Mouse (Mus musculus) urinary bladder, postnatal 25 days (tissue): ENCODE data around the gene Astn2.

ENCODE experiments used
- DNase-seq: peaks from one replicate; pipeline ENCODE4 v3.0.0; 2022; ENCODE audit warnings: low spot score

Astn2 gene

DNA sequence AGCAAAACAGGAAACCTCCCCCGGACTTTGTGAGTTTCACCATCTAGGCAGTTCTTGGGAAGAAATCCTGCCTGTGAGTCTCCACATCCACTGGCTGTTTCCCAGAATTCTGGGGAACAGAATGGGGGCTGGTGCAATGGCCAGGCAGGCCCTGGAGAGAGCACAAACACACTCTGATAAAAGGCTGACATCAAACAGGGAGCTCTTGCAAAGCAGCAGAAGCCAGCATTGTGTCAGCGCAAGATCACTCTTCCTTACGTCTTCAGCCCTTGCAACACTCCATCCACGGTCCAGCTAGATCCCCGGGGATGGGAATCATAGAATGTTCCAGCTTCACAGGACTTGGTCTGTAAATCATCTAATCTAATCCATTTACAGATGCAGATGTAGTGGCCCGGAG is 855.9 kb downstream of the Astn2 start:
- DNase-seq: peak; percentile 3

GRCm38 (mm10) chr4:65545582-65545981 is 858.8 kb downstream of the Astn2 start:
- DNase-seq: no peak

DNA sequence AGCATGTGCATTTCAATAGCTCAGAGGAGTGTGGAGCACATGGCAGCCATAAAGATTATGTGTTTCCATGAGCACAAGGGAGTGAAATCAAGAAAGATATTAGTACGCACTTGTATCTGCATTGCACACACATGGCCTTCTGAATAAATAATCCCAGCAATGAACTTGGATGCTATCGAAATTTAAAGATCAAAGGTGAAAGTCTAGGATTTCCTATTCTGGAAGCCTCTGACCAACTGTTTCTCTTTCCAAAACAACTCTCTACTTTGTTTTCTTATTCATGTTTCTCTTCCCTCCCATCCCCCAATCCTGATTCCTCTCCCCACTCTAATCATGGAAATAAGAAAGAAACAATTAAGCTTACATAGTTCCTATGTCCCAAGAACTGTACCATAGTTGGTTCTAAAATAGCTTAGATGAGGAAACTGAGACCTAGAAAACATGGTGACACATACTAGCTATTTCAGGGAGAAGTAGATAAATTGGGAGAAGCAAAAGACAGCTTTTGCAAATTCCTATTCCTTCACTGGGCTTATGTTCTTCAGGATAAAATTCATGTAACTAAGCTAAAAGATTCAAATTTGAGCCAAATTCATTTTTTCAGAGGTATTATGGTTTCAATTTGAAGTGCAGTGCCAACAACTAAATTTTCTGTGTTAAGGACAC is 872.2 kb downstream of the Astn2 start:
- no peak for DNase-seq

GRCm38 (mm10) chr4:65531621-65532020 is 872.8 kb downstream of the Astn2 start:
- DNase-seq: no peak

DNA sequence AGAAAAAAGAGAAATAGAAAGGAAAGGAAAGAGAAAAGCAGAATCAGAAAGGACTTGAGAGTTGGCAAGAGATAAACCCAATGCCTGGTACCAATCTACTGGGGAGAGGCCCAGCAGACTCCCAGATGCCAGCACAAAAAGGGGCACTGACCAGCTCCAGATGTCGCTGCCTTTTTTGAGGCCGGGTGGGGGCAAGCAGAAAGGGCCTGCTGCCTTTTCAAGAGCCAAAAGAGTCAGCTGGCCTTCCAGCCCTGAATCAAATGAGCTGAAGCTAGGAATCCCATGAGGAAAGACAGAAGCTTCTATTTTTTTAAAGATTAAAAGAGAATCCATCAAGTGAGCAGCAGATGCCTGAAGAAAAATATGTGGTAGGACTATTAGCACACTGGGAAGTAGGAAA is 873.5 kb downstream of the Astn2 start:
- DNase-seq: no peak

DNA sequence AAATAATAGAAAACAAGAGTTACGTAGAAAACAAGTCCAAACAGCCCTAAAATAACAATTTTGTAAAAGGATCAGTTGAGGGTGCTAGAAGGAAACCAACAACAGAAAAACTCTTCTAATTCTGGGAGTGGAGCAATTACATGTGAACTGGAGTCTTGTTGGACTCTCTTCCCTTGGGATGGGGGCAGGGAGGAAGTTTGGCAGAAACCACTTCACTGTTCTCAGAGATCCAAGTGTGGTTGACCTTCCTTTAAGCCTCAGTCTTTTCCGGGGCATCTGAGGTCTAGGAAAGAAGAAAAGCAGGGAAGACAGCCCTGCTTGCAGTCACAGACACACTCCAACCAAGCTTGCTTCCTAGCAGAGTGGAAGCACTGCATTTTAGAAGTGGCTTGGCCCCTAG is 896.3 kb downstream of the Astn2 start:
- no peak for DNase-seq

GRCm38 (mm10) chr4:65506870-65507269 is 897.5 kb downstream of the Astn2 start:
- DNase-seq: no peak

DNA sequence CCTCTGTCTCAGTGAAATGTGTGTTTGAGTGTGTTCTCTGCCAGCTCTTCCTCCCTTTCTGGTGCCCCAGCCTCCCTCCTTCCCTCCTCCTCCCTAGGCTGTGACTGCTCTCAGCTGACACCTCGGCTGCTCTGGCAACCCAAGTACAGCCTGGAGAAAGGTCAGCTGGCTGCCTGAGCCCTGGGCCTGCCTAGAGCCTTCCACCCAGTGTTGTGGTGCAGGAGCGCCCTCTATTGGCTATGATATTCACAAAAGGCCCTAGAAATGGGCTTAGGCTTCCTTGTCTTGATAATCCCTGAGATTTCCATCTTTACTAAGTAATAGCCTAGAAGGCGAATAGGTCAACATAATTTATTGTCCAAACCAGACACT is 908.0 kb downstream of the Astn2 start:
- DNase-seq: peak; percentile 81

GRCm38 (mm10) chr4:65495705-65496462 is 908.5 kb downstream of the Astn2 start:
- DNase-seq: no peak

DNA sequence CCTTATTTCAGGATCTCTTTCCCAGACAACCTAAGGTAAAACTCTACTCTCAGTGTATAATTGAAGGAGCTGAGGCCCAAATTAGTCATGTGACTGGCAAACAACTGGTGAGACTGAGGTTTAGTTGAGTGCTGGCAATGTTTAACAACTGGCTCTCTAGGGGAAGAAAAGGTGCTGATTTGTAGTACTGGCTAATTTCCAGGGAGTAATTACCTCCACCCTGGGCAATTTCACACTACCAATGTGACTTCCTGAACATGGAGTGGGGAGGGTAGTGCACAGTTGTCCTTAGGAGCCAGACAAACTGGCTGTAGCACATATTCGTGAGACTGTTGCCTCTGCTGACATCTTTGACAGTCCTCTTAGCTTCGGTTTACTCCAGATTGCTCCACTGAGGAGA is 912.9 kb downstream of the Astn2 start:
- DNase-seq: no peak

GRCm38 (mm10) chr4:65489711-65490110 is 914.7 kb downstream of the Astn2 start:
- DNase-seq: no peak

GRCm38 (mm10) chr4:65481632-65482031 is 922.8 kb downstream of the Astn2 start:
- no peak for DNase-seq

- peak; percentile 46 for DNase-seq
Observed at GRCm38 (mm10) chr4:65477106-65477505, 927.3 kb downstream of the Astn2 start.

DNA sequence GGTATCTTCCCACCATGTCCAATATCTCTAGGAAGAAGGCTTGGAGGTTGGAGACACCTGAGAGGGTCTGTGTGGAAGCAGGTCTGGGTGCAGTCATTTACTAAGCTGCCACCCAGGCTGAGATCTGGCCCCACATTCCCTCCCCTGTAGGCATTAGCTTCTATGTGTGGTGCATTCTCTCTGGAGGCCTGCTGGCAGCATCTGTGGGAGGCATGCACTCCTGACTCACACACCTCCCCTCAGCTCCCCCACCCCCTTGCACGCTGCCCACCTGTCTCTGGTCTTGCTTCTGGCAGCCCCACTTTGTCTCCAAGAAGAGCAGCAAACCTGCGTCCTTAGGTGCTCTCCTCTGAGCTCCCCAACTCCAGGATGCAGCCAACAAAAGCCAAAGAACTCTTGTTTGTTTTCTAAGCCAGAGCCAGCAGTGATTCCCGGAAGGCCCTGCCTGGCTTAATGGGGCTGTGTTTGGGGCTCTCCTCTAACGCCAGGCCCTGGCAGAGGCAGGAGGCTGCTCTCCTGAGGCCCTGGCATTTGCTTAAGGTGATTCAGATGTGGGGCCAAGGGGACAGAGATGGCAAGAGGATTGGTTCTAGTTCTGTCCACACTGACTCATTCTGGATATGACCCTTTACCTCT is 928.4 kb downstream of the Astn2 start:
- no peak for DNase-seq

GRCm38 (mm10) chr4:65473141-65473540 is 931.3 kb downstream of the Astn2 start:
- no peak for DNase-seq

GRCm38 (mm10) chr4:65449171-65449570 is 955.2 kb downstream of the Astn2 start:
- DNase-seq: no peak

DNA sequence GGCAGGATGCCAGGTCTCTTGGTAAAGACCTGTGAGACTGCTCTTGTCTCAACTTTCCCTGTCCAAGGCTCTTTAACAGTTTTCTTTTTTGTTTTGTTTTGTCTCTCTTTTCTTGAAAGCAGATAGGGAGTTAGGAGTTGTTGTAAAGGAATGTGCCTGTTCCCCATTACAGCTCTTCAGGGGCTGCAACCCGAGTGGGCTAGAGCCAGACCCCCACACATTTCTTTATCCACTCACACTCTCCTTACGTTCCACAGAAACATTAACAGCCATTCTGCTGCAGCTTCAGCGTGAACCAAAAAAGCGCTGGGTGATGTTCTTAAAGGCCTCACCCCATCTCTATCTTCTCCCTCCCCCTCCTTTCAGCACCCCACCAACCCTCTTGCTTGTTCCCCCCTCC is 962.7 kb downstream of the Astn2 start:
- DNase-seq: no peak

GRCm38 (mm10) chr4:65430804-65431203 is 973.6 kb downstream of the Astn2 start:
- no peak for DNase-seq

GRCm38 (mm10) chr4:65427480-65427879 is 976.9 kb downstream of the Astn2 start:
- DNase-seq: no peak

- DNase-seq: no peak
Observed at GRCm38 (mm10) chr4:65426437-65426836, 978.0 kb downstream of the Astn2 start.

- no peak for DNase-seq
Observed at GRCm38 (mm10) chr4:65423068-65423625, 981.3 kb downstream of the Astn2 start.

GRCm38 (mm10) chr4:65421272-65421671 is 983.1 kb downstream of the Astn2 start:
- DNase-seq: no peak

- peak; percentile 15 for DNase-seq
Observed at GRCm38 (mm10) chr4:65420511-65420931, 983.9 kb downstream of the Astn2 start.
